Mouse (Mus musculus) MEL (cell line): ENCODE data around the gene Dhdh. TPM values are rescaled to one million over a fixed set of nuclear protein-coding genes. Genes with fewer than 3 reads are reported as not detected.
A peak's percentile ranks its signal among the peaks of the same experiment; 100 is the strongest.
"Not testable (repeated sequence)": the region's sequence is repeated elsewhere in the genome, so short reads cannot be mapped to it uniquely, and the experiment has no call there.

Experiments
- DNase-seq: peaks from one replicate; pipeline ENCODE4 v3.0.0; 2011; ENCODE audit warnings: low read depth, low spot score
- H3K27ac ChIP-seq: 2 replicates; pipeline ENCODE4 v1.5.1; 2012; ENCODE audit warnings: low read depth, mild to moderate bottlenecking, control low read depth, low read length, moderate library complexity; ENCODE audit not compliant: control insufficient read depth
- H3K27me3 ChIP-seq, 2 experiments: fragments of 150-350 bp in 1 of 2; sonication (generic) in 1 of 2; 2 replicates each; pipeline ENCODE4 v1.6.1; 2012; ENCODE audit warnings: low read length in 2 of 2, mild to moderate bottlenecking in 2 of 2, improper control_type of control experiment in 1 of 2, moderate library complexity in 1 of 2; ENCODE audit not compliant: insufficient read depth in 2 of 2, control insufficient read depth in 1 of 2
- H3K36me3 ChIP-seq, 2 experiments: 2 replicates each; pipeline ENCODE4 v1.6.1; 2012 to 2014; ENCODE audit warnings: low read length in 2 of 2, improper control_type of control experiment in 1 of 2, inconsistent platforms in 1 of 2, mild to moderate bottlenecking in 1 of 2; ENCODE audit not compliant: insufficient read depth in 2 of 2, control insufficient read depth in 1 of 2
- H3K4me1 ChIP-seq, 2 experiments: fragments of 150-350 bp in 1 of 2; sonication (generic) in 1 of 2; 2 replicates each; pipeline ENCODE4 v1.6.1; 2012; ENCODE audit warnings: low read length in 2 of 2, improper control_type of control experiment in 1 of 2, mild to moderate bottlenecking in 1 of 2; ENCODE audit not compliant: insufficient read depth in 2 of 2, control insufficient read depth in 1 of 2
- H3K4me3 ChIP-seq, 2 experiments: fragments of 150-350 bp in 1 of 2; sonication (generic) in 1 of 2; 2 replicates each; pipeline ENCODE4 v1.5.1; 2012; ENCODE audit warnings: low read depth in 2 of 2, low read length in 2 of 2, mild to moderate bottlenecking in 2 of 2, moderate library complexity in 2 of 2, control low read depth in 1 of 2, improper control_type of control experiment in 1 of 2; ENCODE audit not compliant: control insufficient read depth in 1 of 2, insufficient read depth in 1 of 2
- H3K79me2 ChIP-seq: 2 replicates; pipeline ENCODE4 v1.6.1; 2012; ENCODE audit warnings: mild to moderate bottlenecking, low read length, moderate library complexity; ENCODE audit not compliant: control insufficient read depth, poor library complexity, insufficient read depth
- H3K9ac ChIP-seq: 2 replicates; pipeline ENCODE4 v1.6.1; 2012; ENCODE audit warnings: low read depth, mild to moderate bottlenecking, control low read depth, low read length, moderate library complexity; ENCODE audit not compliant: control insufficient read depth, poor library complexity, severe bottlenecking
- H3K9me3 ChIP-seq: fragments of 150-350 bp; sonication (generic); replicated peaks from 2 replicates; pipeline ENCODE4 v1.6.1; 2012; ENCODE audit warnings: mild to moderate bottlenecking, low read length, improper control_type of control experiment, moderate library complexity; ENCODE audit not compliant: insufficient read depth
- BHLHE40 ChIP-seq: IDR thresholded peaks from 2 replicates; pipeline ENCODE4 v1.6.1; 2012; ENCODE audit warnings: low read depth, mild to moderate bottlenecking, inconsistent platforms, low read length, improper control_type of control experiment, borderline replicate concordance
- CHD2 ChIP-seq: IDR thresholded peaks from 2 replicates; pipeline ENCODE4 v1.6.1; 2011; ENCODE audit warnings: low read length, improper control_type of control experiment
- E2F4 ChIP-seq: IDR thresholded peaks from 2 replicates; pipeline ENCODE4 v1.6.1; 2011; ENCODE audit warnings: low read depth, low read length, improper control_type of control experiment, borderline replicate concordance
- ELF1 ChIP-seq: IDR thresholded peaks from 2 replicates; pipeline ENCODE4 v1.6.1; 2014; ENCODE audit warnings: low read depth, mild to moderate bottlenecking, inconsistent platforms, low read length, improper control_type of control experiment, moderate library complexity
- GATA1 ChIP-seq: IDR thresholded peaks from 2 replicates; pipeline ENCODE4 v1.6.1; 2011; ENCODE audit warnings: low read depth, low read length, improper control_type of control experiment
- KAT2A ChIP-seq: conservative IDR thresholded peaks from 2 replicates; pipeline ENCODE4 v1.6.1; 2012; ENCODE audit warnings: low read depth, low read length, improper control_type of control experiment, inconsistent platforms
- MAFK ChIP-seq: IDR thresholded peaks from 2 replicates; pipeline ENCODE4 v1.6.1; 2011; ENCODE audit warnings: low read depth, mild to moderate bottlenecking, low read length, improper control_type of control experiment, borderline replicate concordance
- MEF2A ChIP-seq: IDR thresholded peaks from 2 replicates; pipeline ENCODE4 v1.6.1; 2014; ENCODE audit warnings: low read depth, mild to moderate bottlenecking, inconsistent platforms, low read length, improper control_type of control experiment; ENCODE audit not compliant: poor library complexity, insufficient replicate concordance, severe bottlenecking; ENCODE audit errors: extremely low read depth
- MYB ChIP-seq: IDR thresholded peaks from 2 replicates; pipeline ENCODE4 v1.6.1; 2011; ENCODE audit warnings: mild to moderate bottlenecking, low read depth, low read length, improper control_type of control experiment
- MYC ChIP-seq: IDR thresholded peaks from 2 replicates; pipeline ENCODE4 v1.6.1; 2011; ENCODE audit warnings: low read depth, mild to moderate bottlenecking, low read length, improper control_type of control experiment, moderate library complexity
- NRF1 ChIP-seq: IDR thresholded peaks from 2 replicates; pipeline ENCODE4 v1.6.1; 2014; ENCODE audit warnings: low read depth, mild to moderate bottlenecking, inconsistent platforms, low read length, improper control_type of control experiment, moderate library complexity; ENCODE audit not compliant: poor library complexity, insufficient read depth, severe bottlenecking
- POLR2A ChIP-seq, 2 experiments: IDR thresholded peaks; 2 replicates each; pipeline ENCODE4 v1.6.1; 2011 to 2012; ENCODE audit warnings: low read length in 2 of 2, mild to moderate bottlenecking in 2 of 2, control low read depth in 1 of 2, improper control_type of control experiment in 1 of 2, low read depth in 1 of 2, moderate library complexity in 1 of 2; ENCODE audit not compliant: control insufficient read depth in 1 of 2, insufficient read depth in 1 of 2, poor library complexity in 1 of 2
- POLR2AphosphoS2 ChIP-seq: IDR thresholded peaks from 2 replicates; pipeline ENCODE4 v1.6.1; 2011; ENCODE audit warnings: low read length, improper control_type of control experiment
- POLR2AphosphoS5 ChIP-seq: IDR thresholded peaks from 2 replicates; pipeline ENCODE4 v1.6.1; 2012; ENCODE audit warnings: low read depth, borderline replicate concordance, mild to moderate bottlenecking, inconsistent platforms, low read length, moderate library complexity, mixed read lengths
- SIN3A ChIP-seq: IDR thresholded peaks from 2 replicates; pipeline ENCODE4 v1.6.1; 2012; ENCODE audit warnings: low read length, improper control_type of control experiment, inconsistent platforms
- TBP ChIP-seq: IDR thresholded peaks from 2 replicates; pipeline ENCODE4 v1.8.0; 2011; ENCODE audit warnings: low read depth, low read length, improper control_type of control experiment
- TCF12 ChIP-seq: IDR thresholded peaks from 2 replicates; pipeline ENCODE4 v1.6.1; 2014; ENCODE audit warnings: low read depth, mild to moderate bottlenecking, inconsistent platforms, low read length, improper control_type of control experiment, moderate library complexity
- USF2 ChIP-seq, 2 experiments: IDR thresholded peaks; 2 replicates each; pipeline ENCODE4 v1.6.1; 2011 to 2012; ENCODE audit warnings: improper control_type of control experiment in 2 of 2, low read length in 2 of 2, borderline replicate concordance in 1 of 2, inconsistent platforms in 1 of 2, low read depth in 1 of 2, mild to moderate bottlenecking in 1 of 2; ENCODE audit not compliant: insufficient read depth in 1 of 2
- ZC3H11A ChIP-seq: IDR thresholded peaks from 2 replicates; pipeline ENCODE4 v1.6.1; 2012; ENCODE audit warnings: low read depth, mild to moderate bottlenecking, inconsistent platforms, low read length, improper control_type of control experiment
- ZKSCAN1 ChIP-seq: IDR thresholded peaks from 2 replicates; pipeline ENCODE4 v1.6.1; 2012; ENCODE audit warnings: low read depth, mild to moderate bottlenecking, inconsistent platforms, low read length, improper control_type of control experiment, moderate library complexity
- ZMIZ1 ChIP-seq: IDR thresholded peaks from 2 replicates; pipeline ENCODE4 v1.6.1; 2012; ENCODE audit warnings: low read depth, mild to moderate bottlenecking, inconsistent platforms, low read length, improper control_type of control experiment, moderate library complexity
- ZNF384 ChIP-seq: IDR thresholded peaks from 2 replicates; pipeline ENCODE4 v1.6.1; 2012; ENCODE audit warnings: low read depth, mild to moderate bottlenecking, inconsistent platforms, low read length, improper control_type of control experiment
- polyA plus RNA-seq, 2 experiments: library from polyadenylated mRNA; stranded (reverse) in 1 of 2; unstranded in 1 of 2; fragments of >175 nt in 1 of 2; fragments of >200 nt in 1 of 2; gene quantifications; 2 replicates each; pipeline versions ENCODE4 v1.2.1 to v1.2.4; 2012; ENCODE audit warnings: low replicate concordance in 2 of 2, low read depth in 1 of 2; ENCODE audit not compliant: insufficient read length in 2 of 2, insufficient read depth in 1 of 2, missing spikeins in 1 of 2
- total RNA-seq: library from RNA; depleted of rRNA; stranded (reverse); fragments of 300-350 nt; gene quantifications from 2 replicates; pipeline ENCODE4 v1.2.3, GENCODE M21; 2012

The Dhdh gene
- total and polyA plus RNA-seq, 3 experiments: 0.08 to 1.6 TPM; not detected in 1

GRCm38 (mm10) chr7:45529461-45529860 lies 40.9 kb upstream of the Dhdh start:
- Histone ChIP-seq H3K79me2 (peaks cover 13% of the 10 kb centered on the region), H3K4me3 (peak overlapping the region; percentile 34 to 36), H3K4me1 (peaks cover 0 to 15% of the 10 kb centered on the region in 2 experiments; a peak in 3 of 4 replicates), H3K27me3 (peaks cover 0 to 5% of the 10 kb centered on the region in 2 experiments; a peak in 2 of 4 replicates), H3K9ac (peak overlapping the region; percentile 68), H3K36me3 (peaks cover 0 to 12% of the 10 kb centered on the region in 2 experiments; a peak in 2 of 4 replicates), H3K9me3 (no peaks in the 10 kb centered on the region), H3K27ac (0 out of 2 replicates have a peak overlapping the region, but pooled peaks have one; percentile 15)
- TF ChIP-seq SIN3A: 0 out of 2 replicates have a peak, but pooled peaks have one; percentile 20
- TF ChIP-seq ELF1: peak; percentile 59
- no peak for TF ChIP-seq MYC
- DNase-seq: peak; percentile 72

- Histone ChIP-seq H3K9ac (peak overlapping the region; percentile 63), H3K4me1 (peaks cover 0 to 23% of the 10 kb centered on the region in 2 experiments; a peak in 3 of 4 replicates), H3K27ac (peak overlapping the region; percentile 95), H3K79me2 (peaks cover 27% of the 10 kb centered on the region), H3K36me3 (peaks cover 0 to 29% of the 10 kb centered on the region in 2 experiments; a peak in 2 of 4 replicates), H3K4me3 (peak overlapping the region; percentile 59 to 95; a peak in 3 of 4 replicates)
- not testable (repeated sequence) for H3K9me3 ChIP-seq, DNase-seq, H3K27me3 ChIP-seq
- TF ChIP-seq TBP (peak; percentile 66), ZNF384 (peak; percentile 56; the same call in 1 of the 2 replicates)
These were observed 38.6 kb upstream of the Dhdh start for GRCm38 (mm10) chr7:45527169-45527568.

GRCm38 (mm10) chr7:45526474-45527120 lies 38.0 kb upstream of the Dhdh start:
- peak overlapping the region; percentile 63 for H3K9ac ChIP-seq
- H3K9me3 ChIP-seq: no peaks in the 10 kb centered on the region
- H3K27me3 ChIP-seq: peaks cover 0 to 3% of the 10 kb centered on the region in 2 experiments; a peak in 1 of 4 replicates
- peaks cover 27% of the 10 kb centered on the region for H3K79me2 ChIP-seq
- H3K27ac ChIP-seq: peak overlapping the region; percentile 95
- peaks cover 0 to 31% of the 10 kb centered on the region in 2 experiments; a peak in 2 of 4 replicates for H3K36me3 ChIP-seq
- peaks cover 0 to 23% of the 10 kb centered on the region in 2 experiments; a peak in 3 of 4 replicates for H3K4me1 ChIP-seq
- peak overlapping the region; percentile 59 to 95 for H3K4me3 ChIP-seq
- peak; percentile 66 for DNase-seq
- no peak for TF ChIP-seq NRF1
- peak; percentile 25 for TF ChIP-seq BHLHE40
- no peak for TF ChIP-seq MYB
- no peak for TF ChIP-seq ELF1
- no peak for TF ChIP-seq MEF2A
- TF ChIP-seq USF2 (IDR thresholded peaks at IDR 0.05; ENCODE audit: borderline replicate concordance in 1 of 2, insufficient read depth in 1 of 2, low read depth in 1 of 2, low read length in 2 of 2): no peak
- TF ChIP-seq POLR2A (IDR thresholded peaks at IDR 0.05; ENCODE audit: control insufficient read depth in 1 of 2, insufficient read depth in 1 of 2, low read depth in 1 of 2, low read length in 2 of 2, poor library complexity in 1 of 2): no peak; a peak in 1 of 4 replicates
- peak; percentile 23; the same call in 1 of the 2 replicates for TF ChIP-seq ZC3H11A
- TF ChIP-seq ZNF384: peak; percentile 88
- no peak for TF ChIP-seq MAFK
- no peak for TF ChIP-seq POLR2AphosphoS5
- TF ChIP-seq CHD2: no peak
- TF ChIP-seq TCF12: no peak; the same call in 1 of the 2 replicates
- no peak; the same call in none of the 2 replicates for TF ChIP-seq ZMIZ1
- no peak for TF ChIP-seq ZKSCAN1
- no peak for TF ChIP-seq KAT2A
- TF ChIP-seq MYC: no peak
- no peak for TF ChIP-seq E2F4
- peak; percentile 10; the same call in 1 of the 2 replicates for TF ChIP-seq SIN3A
- TF ChIP-seq GATA1: no peak
- TF ChIP-seq POLR2AphosphoS2: peak; percentile 56; the same call in 1 of the 2 replicates
